ENCODE assay signal across 14 mouse cellular contexts in the genomic region with DNA sequence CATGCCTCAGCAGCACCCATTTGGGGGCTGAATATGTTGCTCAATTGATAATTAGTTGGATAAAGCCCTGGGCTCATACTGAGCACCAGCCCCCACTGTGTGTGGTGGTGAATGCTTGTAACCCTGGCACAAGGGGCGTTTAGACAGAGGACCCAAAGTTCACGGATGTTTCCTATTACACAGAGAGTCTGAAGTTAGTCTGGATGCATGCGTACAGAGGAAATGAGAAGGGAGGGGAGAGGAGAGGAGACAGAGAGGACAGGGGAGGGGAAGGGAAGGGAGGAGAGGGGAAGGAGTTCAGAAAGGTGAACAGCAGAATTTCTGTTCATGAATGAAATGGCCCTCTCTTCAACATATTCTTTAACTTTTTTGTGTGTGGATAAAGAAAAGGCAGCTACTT.
"Had no signal": no experiment of that assay in that cellular context is flagged by ENCODE, and none has a peak within 500 bp of the region (broad histone marks: within the 10 kb centered on the region; RNA-seq: fewer than 3 reads in every experiment).

No protein-coding gene starts in this region.

- H3K4me3 ChIP-seq: kidney, embryonic 15.5 days; layer of hippocampus, adult 2 months; limb, embryonic 15.5 days; midbrain, embryonic 10.5 days; myocyte; neural tube, embryonic 15.5 days had no signal

- DNase-seq: kidney, adult 18-20 months; lung, postnatal 4 days; midbrain, embryonic 14.5 days; right cerebral cortex, adult 18-20 months; right cerebral cortex, postnatal 25 days; thymus, postnatal 4 days had no signal

- H3K4me2 ChIP-seq: kidney, embryonic 15.5 days; limb, embryonic 15.5 days; lung, embryonic 14.5 days; neural tube, embryonic 15.5 days had no signal

- H3K9ac ChIP-seq: kidney, embryonic 15.5 days; limb, embryonic 15.5 days; liver, embryonic 14.5 days; lung, embryonic 14.5 days; neural tube, embryonic 15.5 days had no signal

- H3K4me1 ChIP-seq: neural tube, embryonic 15.5 days had no signal

- H3K27me3 ChIP-seq: limb, embryonic 15.5 days had no signal

- H3K36me3 ChIP-seq: kidney, embryonic 15.5 days; limb, embryonic 15.5 days; midbrain, embryonic 10.5 days; neural tube, embryonic 15.5 days had no signal

- H3K27ac ChIP-seq: kidney, embryonic 15.5 days; layer of hippocampus, adult 2 months; limb, embryonic 15.5 days; liver, embryonic 14.5 days; midbrain, embryonic 10.5 days; neural tube, embryonic 15.5 days had no signal

- H3K9me3 ChIP-seq: kidney, embryonic 15.5 days; limb, embryonic 15.5 days; midbrain, embryonic 10.5 days; neural tube, embryonic 15.5 days had no signal
